Mouse (Mus musculus): ENCODE results near the gene Utp14a. TPM values are rescaled to one million over a fixed set of nuclear protein-coding genes. Genes with fewer than 3 reads are reported as not detected.

Utp14a gene
- polyA plus RNA-seq, 1 experiment from 2014 or later: 23.4 TPM

Other genes with a start within 250 kb of the Utp14a start
- 1.5 and 2.4 TPM in 2 replicates for gene Apln, start 222.0 kb upstream of the Utp14a start, polyA plus RNA-seq (2014; fragmentation: Nextera tagmentation; extraction: Ambion mirVana)
- 2.2 and 2.5 TPM in 2 replicates for gene Xpnpep2, start 148.1 kb upstream of the Utp14a start, polyA plus RNA-seq (2014; fragmentation: Nextera tagmentation; extraction: Ambion mirVana)
- 1.4 and 1.5 TPM in 2 replicates for gene Sash3, start 110.4 kb upstream of the Utp14a start, polyA plus RNA-seq (2014; fragmentation: Nextera tagmentation; extraction: Ambion mirVana)
- 4.6 and 7.1 TPM in 2 replicates for gene Zdhhc9, start 48.0 kb upstream of the Utp14a start, polyA plus RNA-seq (2014; fragmentation: Nextera tagmentation; extraction: Ambion mirVana)
- 5.6 and 8.2 TPM in 2 replicates for gene Bcorl1, start 84.5 kb downstream of the Utp14a start, polyA plus RNA-seq (2014; fragmentation: Nextera tagmentation; extraction: Ambion mirVana)
- gene Elf4, start 206.3 kb downstream of the Utp14a start, polyA plus RNA-seq (2014; fragmentation: Nextera tagmentation; extraction: Ambion mirVana): 1.9 and 2.3 TPM in 2 replicates

Data from hindbrain, embryonic 11.5 days (tissue).